Mouse (Mus musculus): ENCODE measurements at regions not wholly inside any gene's neighbourhood (a gene's known extent, or its start where the extent isn't known, plus 50 kb on each side); places are given as distances from the start of the nearest gene placed in this dataset.

DNA sequence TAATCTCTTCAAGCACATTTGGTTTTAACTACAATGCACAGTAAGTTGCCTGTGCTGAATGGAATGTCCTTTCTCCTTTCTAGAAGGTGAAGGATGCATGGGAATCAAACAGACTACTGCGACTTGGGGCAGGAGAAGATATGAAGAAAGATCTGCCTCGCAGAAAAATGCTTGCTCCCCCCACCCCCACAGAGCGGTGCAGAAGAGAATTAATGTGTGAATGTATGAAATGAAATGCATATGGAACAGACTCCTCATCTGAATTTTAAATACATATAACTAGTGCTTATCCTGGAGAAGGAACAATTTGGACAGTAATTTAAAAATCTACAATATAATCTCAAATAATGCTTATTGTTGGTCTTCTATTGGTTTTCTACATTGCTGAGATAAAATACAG is 283.0 kb upstream of the Clnk start:
- no peaks in the 10 kb centered on the region for H3K36me3 ChIP-seq (replicated peaks; ENCODE audit: control insufficient read depth, insufficient read depth)
- H3K9ac ChIP-seq, result no peak overlapping the region
- H3K4me2 ChIP-seq (replicated peaks), result no peak overlapping the region
- H3K4me3 ChIP-seq (replicated peaks; ENCODE audit: low read length), result no peak overlapping the region
- no peaks in the 10 kb centered on the region for H3K27me3 ChIP-seq (ENCODE audit: control insufficient read depth, insufficient read depth, low read length)
- no peaks in the 10 kb centered on the region for H3K9me3 ChIP-seq (ENCODE audit: control insufficient read depth, low read length)
- H3K27ac ChIP-seq, result no peak overlapping the region
- DNase-seq (ENCODE audit: low spot score), result no peak
- 86% methylated on average over 3 of the region's 3 CpGs for WGBS
- H3K4me1 ChIP-seq (replicated peaks; ENCODE audit: control insufficient read depth, insufficient read depth, low read length), result no peaks in the 10 kb centered on the region
- no peak for ATAC-seq (ENCODE audit: low FRiP score)

DNA sequence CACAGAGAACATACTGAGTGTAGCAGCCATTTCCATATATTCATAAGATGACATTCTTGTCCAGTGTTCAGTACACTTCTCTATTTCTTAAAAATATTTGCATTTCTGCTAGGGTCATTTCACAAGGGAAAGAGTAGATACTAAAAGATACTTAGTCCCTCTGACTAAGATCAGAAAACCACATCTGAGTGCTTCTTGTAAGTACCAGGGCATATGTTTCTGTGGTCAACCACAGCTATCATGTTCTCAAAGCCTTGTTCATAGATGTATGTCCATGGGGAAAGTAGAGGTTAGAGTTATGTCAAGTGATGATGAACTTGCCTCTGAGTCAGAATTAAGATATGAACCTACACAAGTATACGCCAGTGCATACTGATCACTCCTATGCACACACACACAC is 279.2 kb upstream of the Clnk start:
- Histone ChIP-seq H3K9me3 (ENCODE audit: control insufficient read depth, low read length) (no peaks in the 10 kb centered on the region), H3K9ac (no peak overlapping the region), H3K4me1 (replicated peaks; ENCODE audit: control insufficient read depth, insufficient read depth, low read length) (no peaks in the 10 kb centered on the region), H3K27me3 (ENCODE audit: control insufficient read depth, insufficient read depth, low read length) (no peaks in the 10 kb centered on the region), H3K27ac (no peak overlapping the region), H3K36me3 (replicated peaks; ENCODE audit: control insufficient read depth, insufficient read depth) (no peaks in the 10 kb centered on the region), H3K4me2 (replicated peaks) (no peak overlapping the region), H3K4me3 (replicated peaks; ENCODE audit: low read length) (no peak overlapping the region)
- DNase-seq (ENCODE audit: low spot score) (no peak), ATAC-seq (ENCODE audit: low FRiP score) (no peak)
- WGBS, result 96% methylated on average over 1 of the region's 1 CpGs

DNA sequence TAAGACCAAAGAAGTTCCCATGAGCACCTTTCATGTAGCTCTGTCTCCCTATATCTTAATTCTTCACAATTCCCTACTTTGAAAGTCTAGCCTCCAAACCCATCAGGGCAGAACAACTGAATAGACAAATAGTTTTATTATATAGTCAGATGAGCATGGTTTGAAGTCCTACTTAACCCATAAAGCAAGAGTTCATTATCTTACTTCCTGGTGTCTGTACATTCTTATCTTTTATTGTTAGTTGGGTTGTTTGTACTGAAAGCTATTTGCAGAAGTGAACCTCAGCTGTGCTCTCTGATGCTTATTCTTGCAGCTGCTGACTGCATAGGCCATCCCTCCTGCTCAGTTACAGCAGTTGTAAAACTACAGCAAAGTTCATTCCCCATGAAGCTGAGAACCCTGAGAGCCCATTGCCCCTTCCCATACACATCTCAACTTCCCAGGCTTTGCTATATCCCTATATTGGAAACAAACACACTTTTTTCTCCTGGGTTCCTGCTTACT is 276.7 kb upstream of the Clnk start:
- H3K27ac ChIP-seq, result no peak overlapping the region
- no peak for ATAC-seq (ENCODE audit: low FRiP score)
- H3K36me3 ChIP-seq (replicated peaks; ENCODE audit: control insufficient read depth, insufficient read depth), result no peaks in the 10 kb centered on the region
- H3K27me3 ChIP-seq (ENCODE audit: control insufficient read depth, insufficient read depth, low read length), result no peaks in the 10 kb centered on the region
- no peaks in the 10 kb centered on the region for H3K9me3 ChIP-seq (ENCODE audit: control insufficient read depth, low read length)
- H3K4me2 ChIP-seq (replicated peaks), result no peak overlapping the region
- DNase-seq (ENCODE audit: low spot score), result no peak
- H3K4me3 ChIP-seq (replicated peaks; ENCODE audit: low read length), result no peak overlapping the region
- H3K9ac ChIP-seq, result no peak overlapping the region
- no peaks in the 10 kb centered on the region for H3K4me1 ChIP-seq (replicated peaks; ENCODE audit: control insufficient read depth, insufficient read depth, low read length)

DNA sequence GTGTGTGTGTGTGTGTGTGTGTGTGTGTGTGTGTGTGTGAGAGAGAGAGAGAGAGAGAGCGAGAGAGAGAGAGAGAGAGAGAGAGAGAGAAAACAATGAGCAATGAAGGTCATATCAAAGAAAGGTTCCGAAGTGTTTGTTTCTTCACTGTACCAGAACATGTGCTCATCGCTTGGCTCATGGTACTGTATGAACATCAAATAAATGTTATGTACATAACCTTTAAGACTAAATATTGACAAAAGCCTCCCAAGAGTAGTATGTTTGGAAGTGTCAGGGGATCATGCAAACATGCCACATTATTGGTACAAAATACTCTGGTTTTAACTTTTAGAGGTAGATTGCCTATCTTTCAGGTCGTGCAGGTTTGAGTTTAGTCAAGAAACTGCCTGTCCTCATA is 275.3 kb upstream of the Clnk start:
- Histone ChIP-seq H3K4me3 (replicated peaks; ENCODE audit: low read length) (no peak overlapping the region), H3K27me3 (ENCODE audit: control insufficient read depth, insufficient read depth, low read length) (no peaks in the 10 kb centered on the region), H3K4me2 (replicated peaks) (no peak overlapping the region), H3K4me1 (replicated peaks; ENCODE audit: control insufficient read depth, insufficient read depth, low read length) (no peaks in the 10 kb centered on the region), H3K9ac (no peak overlapping the region), H3K9me3 (ENCODE audit: control insufficient read depth, low read length) (no peaks in the 10 kb centered on the region), H3K36me3 (replicated peaks; ENCODE audit: control insufficient read depth, insufficient read depth) (no peaks in the 10 kb centered on the region), H3K27ac (no peak overlapping the region)
- no peak for ATAC-seq (ENCODE audit: low FRiP score)
- DNase-seq (ENCODE audit: low spot score), result no peak
- WGBS, result 80% methylated on average over 4 of the region's 4 CpGs

DNA sequence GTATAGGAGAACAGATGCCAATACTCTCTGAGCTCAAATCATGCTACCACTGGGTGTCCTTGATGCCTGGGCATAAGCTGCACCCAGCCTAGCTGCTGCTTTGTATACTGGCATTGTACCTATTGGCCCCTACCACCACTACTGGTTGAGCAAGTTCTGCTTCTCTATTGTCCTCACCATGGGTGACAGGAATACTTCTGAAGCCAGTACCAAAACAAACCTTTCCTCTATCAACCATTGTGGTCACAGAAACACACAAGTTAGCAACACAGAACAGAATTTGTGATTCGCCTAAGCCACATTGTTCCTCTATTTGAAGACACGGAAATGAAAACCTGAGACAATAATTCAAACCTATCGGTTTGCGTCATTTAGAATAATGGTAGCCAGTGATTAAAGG is 274.3 kb upstream of the Clnk start:
- Histone ChIP-seq H3K4me1 (replicated peaks; ENCODE audit: control insufficient read depth, insufficient read depth, low read length) (no peaks in the 10 kb centered on the region), H3K27me3 (ENCODE audit: control insufficient read depth, insufficient read depth, low read length) (no peaks in the 10 kb centered on the region), H3K9me3 (ENCODE audit: control insufficient read depth, low read length) (no peaks in the 10 kb centered on the region), H3K27ac (no peak overlapping the region), H3K4me2 (replicated peaks) (no peak overlapping the region), H3K4me3 (replicated peaks; ENCODE audit: low read length) (no peak overlapping the region), H3K36me3 (replicated peaks; ENCODE audit: control insufficient read depth, insufficient read depth) (no peaks in the 10 kb centered on the region), H3K9ac (no peak overlapping the region)
- WGBS, result 88% methylated on average over 4 of the region's 4 CpGs
- DNase-seq (ENCODE audit: low spot score), result no peak
- ATAC-seq (ENCODE audit: low FRiP score), result no peak

DNA sequence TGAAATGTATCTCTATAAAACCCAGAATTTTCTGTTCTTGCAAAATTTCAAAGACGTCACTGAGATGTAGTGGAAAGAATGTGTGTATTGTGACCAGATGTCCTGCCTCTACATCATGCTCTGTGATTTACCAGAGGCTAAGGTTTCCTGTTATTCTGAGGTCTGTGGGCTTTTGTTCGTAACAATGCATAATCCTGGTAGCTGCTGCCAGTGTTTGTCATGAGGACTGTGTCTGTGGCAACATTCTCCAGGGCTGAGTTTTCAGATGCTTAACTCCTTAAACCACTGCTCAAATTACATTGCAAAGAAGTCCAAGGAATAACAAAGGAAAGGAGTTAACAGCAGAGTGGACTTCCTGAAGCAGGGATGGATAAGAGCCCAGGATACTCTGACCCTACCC is 269.0 kb upstream of the Clnk start:
- no peak for ATAC-seq (ENCODE audit: low FRiP score)
- no peaks in the 10 kb centered on the region for H3K27me3 ChIP-seq (ENCODE audit: control insufficient read depth, insufficient read depth, low read length)
- no peak overlapping the region for H3K9ac ChIP-seq
- DNase-seq (ENCODE audit: low spot score), result no peak
- no peak overlapping the region for H3K4me2 ChIP-seq (replicated peaks)
- WGBS, result 51% methylated on average over 2 of the region's 2 CpGs
- no peaks in the 10 kb centered on the region for H3K36me3 ChIP-seq (replicated peaks; ENCODE audit: control insufficient read depth, insufficient read depth)
- no peaks in the 10 kb centered on the region for H3K9me3 ChIP-seq (ENCODE audit: control insufficient read depth, low read length)
- 0 out of 2 replicates have a peak, but pooled peaks cover 3% of the 10 kb centered on the region for H3K4me1 ChIP-seq (replicated peaks; ENCODE audit: control insufficient read depth, insufficient read depth, low read length)
- no peak overlapping the region for H3K27ac ChIP-seq
- H3K4me3 ChIP-seq (replicated peaks; ENCODE audit: low read length), result no peak overlapping the region

DNA sequence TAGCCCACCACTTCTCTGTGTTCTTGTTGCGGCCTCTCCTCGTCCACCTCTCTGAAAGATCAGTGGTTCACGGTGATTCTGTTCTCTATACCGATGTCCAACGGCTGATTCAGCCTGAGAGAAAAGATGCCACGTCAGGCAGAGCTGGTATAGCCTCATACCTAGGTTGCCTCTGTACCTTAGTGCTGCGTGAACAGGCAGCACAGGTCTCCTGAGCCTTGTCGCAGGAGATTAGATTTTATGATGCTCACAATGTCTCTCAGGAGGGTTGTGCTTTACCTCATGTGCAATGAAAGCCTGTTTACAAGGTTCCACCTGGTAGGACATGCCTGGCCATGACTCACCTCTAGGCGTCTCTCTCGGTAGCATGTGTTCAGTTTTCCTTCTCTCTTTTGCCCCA is 267.6 kb upstream of the Clnk start:
- DNase-seq (ENCODE audit: low spot score), result no peak

DNA sequence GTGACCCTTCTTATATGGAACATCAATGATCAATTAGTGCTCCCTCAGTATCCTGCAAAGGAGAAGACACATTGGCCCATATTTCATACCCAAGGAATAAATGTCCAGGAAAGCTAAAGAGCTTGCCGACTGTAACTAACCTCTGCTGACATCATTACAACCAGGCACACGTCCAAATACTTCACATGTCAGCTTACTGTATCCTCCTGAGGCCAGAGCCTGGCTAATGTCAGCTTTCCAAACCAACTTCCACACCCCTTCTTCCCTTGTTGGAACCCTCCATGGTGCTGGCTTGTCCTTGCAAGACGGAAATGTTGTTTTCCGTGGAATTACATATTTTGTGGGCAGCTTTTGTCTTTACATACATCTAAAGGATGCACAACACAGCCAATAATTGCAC is 267.0 kb upstream of the Clnk start:
- WGBS, result 64% methylated on average over 4 of the region's 4 CpGs

More for the DNA sequence above, 267.6 kb upstream of the Clnk start:
- Histone ChIP-seq H3K9ac (no peak overlapping the region), H3K4me2 (replicated peaks) (no peak overlapping the region), H3K4me1 (replicated peaks; ENCODE audit: control insufficient read depth, insufficient read depth, low read length) (0 out of 2 replicates have a peak, but pooled peaks cover 3% of the 10 kb centered on the region), H3K36me3 (replicated peaks; ENCODE audit: control insufficient read depth, insufficient read depth) (no peaks in the 10 kb centered on the region), H3K4me3 (replicated peaks; ENCODE audit: low read length) (no peak overlapping the region), H3K27me3 (ENCODE audit: control insufficient read depth, insufficient read depth, low read length) (no peaks in the 10 kb centered on the region), H3K9me3 (ENCODE audit: control insufficient read depth, low read length) (no peaks in the 10 kb centered on the region), H3K27ac (no peak overlapping the region)
- no peak for ATAC-seq (ENCODE audit: low FRiP score)
- 89% methylated on average over 10 of the region's 10 CpGs for WGBS

DNA sequence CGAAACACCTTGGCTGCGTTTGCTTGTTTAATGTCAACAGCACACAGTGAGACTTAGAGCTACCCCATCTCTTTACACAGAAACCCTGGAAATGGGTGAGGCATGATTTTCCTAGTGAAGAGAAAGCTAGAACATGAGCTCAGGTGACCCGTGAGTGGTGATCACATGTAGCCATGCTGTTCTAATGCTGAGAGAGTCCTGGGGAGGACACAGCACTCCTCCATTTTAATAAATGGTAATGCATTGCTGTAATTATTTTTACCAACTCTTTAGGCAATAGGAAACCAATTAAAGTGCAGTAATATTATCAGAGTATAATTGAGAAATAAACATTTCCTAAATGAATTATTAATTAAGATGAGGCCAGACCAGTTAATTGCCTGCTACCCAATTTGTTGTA is 261.8 kb upstream of the Clnk start:
- Histone ChIP-seq H3K36me3 (replicated peaks; ENCODE audit: control insufficient read depth, insufficient read depth) (no peaks in the 10 kb centered on the region), H3K9me3 (ENCODE audit: control insufficient read depth, low read length) (no peaks in the 10 kb centered on the region), H3K9ac (no peak overlapping the region), H3K4me1 (replicated peaks; ENCODE audit: control insufficient read depth, insufficient read depth, low read length) (no peaks in the 10 kb centered on the region), H3K27ac (no peak overlapping the region), H3K4me2 (replicated peaks) (no peak overlapping the region), H3K4me3 (replicated peaks; ENCODE audit: low read length) (no peak overlapping the region), H3K27me3 (ENCODE audit: control insufficient read depth, insufficient read depth, low read length) (no peaks in the 10 kb centered on the region)
- no peak for DNase-seq (ENCODE audit: low spot score)
- no peak for ATAC-seq (ENCODE audit: low FRiP score)
- WGBS, result 89% methylated on average over 3 of the region's 3 CpGs

More for the DNA sequence above, 267.0 kb upstream of the Clnk start:
- Histone ChIP-seq H3K9ac (no peak overlapping the region), H3K4me3 (replicated peaks; ENCODE audit: low read length) (no peak overlapping the region), H3K4me2 (replicated peaks) (no peak overlapping the region), H3K36me3 (replicated peaks; ENCODE audit: control insufficient read depth, insufficient read depth) (no peaks in the 10 kb centered on the region), H3K27me3 (ENCODE audit: control insufficient read depth, insufficient read depth, low read length) (no peaks in the 10 kb centered on the region), H3K27ac (no peak overlapping the region), H3K4me1 (replicated peaks; ENCODE audit: control insufficient read depth, insufficient read depth, low read length) (0 out of 2 replicates have a peak, but pooled peaks cover 3% of the 10 kb centered on the region), H3K9me3 (ENCODE audit: control insufficient read depth, low read length) (no peaks in the 10 kb centered on the region)
- ATAC-seq (ENCODE audit: low FRiP score) (no peak), DNase-seq (ENCODE audit: low spot score) (no peak)

DNA sequence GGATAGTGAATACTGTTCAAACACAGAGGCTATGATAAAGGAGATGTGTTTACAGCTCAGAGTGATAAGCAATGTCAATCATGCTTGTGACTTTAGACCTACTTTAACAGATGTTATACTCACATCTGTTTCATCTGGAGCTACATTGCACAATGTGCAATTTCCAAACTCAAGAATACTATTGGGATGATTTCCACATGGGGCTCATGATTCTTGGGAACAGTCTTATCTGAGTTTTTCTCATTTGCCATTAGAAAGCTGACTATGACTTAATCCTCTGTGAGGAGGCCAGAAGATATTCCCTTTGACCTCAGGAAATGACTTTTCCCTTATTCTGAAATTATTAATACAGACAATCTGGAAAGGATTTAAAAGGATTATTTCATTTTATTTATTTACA is 252.3 kb upstream of the Clnk start:
- Histone ChIP-seq H3K4me3 (replicated peaks; ENCODE audit: low read length) (no peak overlapping the region), H3K36me3 (replicated peaks; ENCODE audit: control insufficient read depth, insufficient read depth) (no peaks in the 10 kb centered on the region), H3K4me1 (replicated peaks; ENCODE audit: control insufficient read depth, insufficient read depth, low read length) (peaks cover 5% of the 10 kb centered on the region; the same call in 1 of the 2 replicates), H3K9ac (no peak overlapping the region), H3K9me3 (ENCODE audit: control insufficient read depth, low read length) (no peaks in the 10 kb centered on the region), H3K4me2 (replicated peaks) (no peak overlapping the region), H3K27ac (no peak overlapping the region), H3K27me3 (ENCODE audit: control insufficient read depth, insufficient read depth, low read length) (no peaks in the 10 kb centered on the region)
- ATAC-seq (ENCODE audit: low FRiP score) (no peak), DNase-seq (ENCODE audit: low spot score) (no peak)
